Mouse (Mus musculus): ENCODE measurements around the gene Ndufaf2. TPM values are rescaled to one million over a fixed set of nuclear protein-coding genes. Genes with fewer than 3 reads are reported as not detected.

Gene Ndufaf2
- total RNA-seq, 2 experiments from 2014 or later: 30.5 to 30.9 TPM

DNA sequence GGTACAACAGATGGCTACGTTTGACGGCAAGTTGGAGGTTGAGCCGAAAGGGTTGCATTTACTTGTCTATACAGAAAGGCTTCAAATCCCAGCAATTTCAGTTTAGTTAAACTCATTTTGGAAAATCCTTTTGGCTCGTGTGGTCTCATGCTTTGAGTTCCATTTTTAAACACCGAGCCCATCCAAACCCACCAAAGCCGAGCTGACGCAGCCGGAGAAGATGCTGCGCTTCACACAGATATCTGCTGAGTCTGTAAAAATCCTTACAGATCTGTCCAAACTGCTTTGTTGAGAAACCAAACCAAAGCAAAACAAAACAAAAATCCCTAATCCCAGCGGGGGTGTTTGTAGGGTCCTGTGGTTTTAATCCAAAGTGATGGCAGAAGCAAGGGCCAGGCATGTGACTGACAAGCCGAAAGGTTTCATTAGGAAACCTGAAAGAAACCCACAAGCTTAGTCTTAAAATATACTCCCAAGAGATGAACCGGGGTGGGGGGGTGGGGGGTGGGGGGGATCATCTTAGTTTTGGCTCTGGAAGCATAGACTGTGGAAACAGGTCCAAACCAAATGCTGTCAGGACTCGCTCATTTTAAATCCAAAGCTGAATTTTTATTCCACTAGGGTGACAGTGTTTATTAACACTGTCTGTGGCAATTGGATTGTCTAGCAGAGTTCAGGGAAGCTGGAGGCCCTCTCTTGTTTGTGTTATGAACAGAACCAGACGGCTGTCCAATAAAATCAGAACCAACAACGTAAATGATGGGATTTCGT is 181.4 kb downstream of the Ndufaf2 start:
- DNase-seq: no peak
- intact Hi-C loops (cut with DNase I): no loop called here

DNA sequence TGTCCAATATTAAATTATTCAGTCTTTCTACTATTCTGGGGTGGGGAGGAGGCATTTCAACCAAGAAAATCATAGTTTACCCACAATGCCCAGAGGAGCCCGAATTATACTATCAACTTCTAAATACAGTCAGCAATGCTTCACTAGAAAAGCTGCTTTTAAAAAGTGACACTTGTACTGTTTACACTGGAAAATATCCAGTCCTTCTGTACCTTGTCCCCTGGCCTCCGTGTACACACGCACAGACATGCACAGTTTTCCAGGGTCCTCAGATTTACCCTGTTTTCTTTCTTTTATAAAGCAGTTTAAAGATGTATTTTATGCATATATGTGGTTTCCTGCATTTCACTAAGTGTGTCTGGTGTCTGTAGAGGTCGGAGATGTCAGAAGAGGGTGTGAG is 186.0 kb downstream of the Ndufaf2 start:
- intact Hi-C loops (cut with DNase I): no loop called here
- DNase-seq: no peak

DNA sequence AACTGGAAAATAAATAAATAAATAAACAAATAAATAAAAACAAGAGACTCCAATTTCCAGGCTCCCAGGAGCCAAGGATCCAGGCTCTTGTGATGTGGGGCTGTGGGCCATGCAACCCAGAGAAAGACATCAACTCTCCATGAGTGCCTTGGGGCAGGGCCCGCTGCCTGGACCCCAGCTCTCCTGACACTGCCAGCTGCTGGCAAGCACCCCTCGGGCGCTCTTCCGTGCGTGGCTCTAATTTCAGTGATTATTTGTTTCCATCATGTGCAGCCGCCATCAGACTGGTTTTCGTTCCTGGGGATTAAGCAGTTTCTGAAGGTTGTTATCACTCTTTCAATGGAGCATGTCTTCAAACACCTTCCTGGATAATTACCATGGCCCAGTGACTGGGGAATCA is 186.6 kb downstream of the Ndufaf2 start:
- intact Hi-C loops (cut with DNase I): no loop called here
- DNase-seq: peak; percentile 24

DNA sequence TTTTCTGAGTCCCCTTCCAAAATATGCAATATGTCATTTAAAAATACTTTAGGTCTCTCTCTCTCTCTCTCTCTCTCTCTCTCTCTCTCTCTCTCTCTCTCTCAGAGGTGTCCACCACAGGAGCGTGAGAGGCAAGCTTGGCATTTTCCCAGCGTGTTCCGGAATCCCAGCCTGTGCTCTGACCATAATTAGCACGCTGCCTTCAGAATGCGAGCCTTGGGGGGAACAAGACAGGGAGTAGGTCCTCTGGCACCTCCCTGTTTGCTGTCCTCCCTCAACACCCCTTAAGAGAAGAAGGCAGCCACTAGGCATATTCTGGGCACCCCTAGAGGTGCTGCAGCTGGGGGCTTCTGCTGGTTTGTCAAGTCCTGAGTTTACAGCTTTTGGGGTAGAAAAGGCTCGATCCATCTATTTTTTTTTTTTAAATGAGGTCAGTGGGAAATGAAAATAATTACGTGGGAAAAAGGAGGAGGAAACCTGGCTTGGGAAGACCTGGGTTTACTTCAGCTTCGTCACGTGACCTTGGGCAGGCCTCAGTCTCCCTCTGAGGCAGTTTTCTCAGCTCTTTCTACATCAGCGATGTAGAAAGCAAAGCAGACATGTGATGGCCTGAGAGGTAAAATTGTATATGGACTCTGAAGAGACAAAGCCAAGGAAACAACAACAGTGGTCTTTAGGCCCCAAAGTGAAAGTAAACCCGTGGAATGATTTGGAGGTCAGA is 187.8 kb downstream of the Ndufaf2 start:
- DNase-seq: peak; percentile 27
- intact Hi-C loops (cut with DNase I): no loop called here

DNA sequence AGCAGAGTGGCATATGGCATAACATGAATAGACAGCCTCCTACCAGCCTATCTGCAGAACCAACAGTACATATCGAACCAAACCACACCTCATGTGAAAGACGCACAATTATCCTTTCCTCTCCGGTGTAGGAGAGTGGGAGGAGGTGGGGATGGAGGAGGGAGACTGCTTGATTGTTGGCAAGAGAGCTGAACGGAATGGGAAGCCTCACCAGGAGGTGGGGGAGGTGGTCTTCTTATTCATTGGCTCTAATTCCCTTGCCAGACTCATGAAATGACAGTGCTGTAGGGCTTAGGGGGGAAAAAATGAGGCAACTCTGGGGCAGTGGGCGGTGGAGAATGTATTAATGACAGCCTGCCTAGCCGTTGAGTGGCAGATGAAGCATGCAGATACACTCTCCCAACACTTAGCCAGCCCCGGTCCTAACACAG is 188.4 kb downstream of the Ndufaf2 start:
- intact Hi-C loops (cut with DNase I): no loop called here
- peak; percentile 21 for DNase-seq

DNA sequence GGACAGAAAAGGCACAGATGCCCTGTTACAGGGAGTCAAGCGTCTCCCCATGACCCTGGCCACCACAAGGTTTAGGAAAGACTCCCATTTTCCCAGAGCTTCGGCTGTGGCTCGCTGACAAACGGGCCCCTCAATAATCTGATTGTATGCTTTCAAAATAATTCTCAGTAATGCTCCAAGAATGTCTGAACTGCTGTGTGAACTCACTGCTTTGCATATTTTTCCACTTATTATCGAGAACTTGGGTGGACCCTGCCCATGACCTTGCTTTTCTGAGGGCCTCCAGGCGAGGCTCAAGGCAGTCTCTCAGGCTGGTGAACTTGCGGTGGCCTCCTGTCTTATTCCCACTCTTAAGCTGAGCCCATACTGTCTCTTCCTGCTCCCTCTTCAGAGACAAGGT is 193.8 kb downstream of the Ndufaf2 start:
- intact Hi-C loops (cut with DNase I): no loop called here

DNA sequence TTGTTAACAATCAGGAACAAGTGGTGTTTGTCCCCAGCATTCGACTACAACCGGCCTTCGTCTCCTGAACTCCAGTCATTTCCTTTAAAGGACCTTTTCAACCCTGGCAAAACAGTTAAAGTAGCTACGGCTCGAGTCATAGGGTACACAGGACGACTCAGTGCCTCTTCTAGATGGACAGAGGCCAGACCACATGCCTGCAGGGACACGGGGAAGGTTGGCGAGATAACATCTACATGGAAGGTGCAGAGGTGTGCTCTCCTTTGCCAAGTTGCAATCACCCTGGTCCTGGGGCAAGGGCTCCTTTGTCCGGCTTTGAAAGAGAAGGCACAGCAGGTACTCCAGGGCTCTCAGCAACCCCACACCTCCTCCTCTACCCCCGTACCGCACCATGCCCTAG is 195.0 kb downstream of the Ndufaf2 start:
- DNase-seq: no peak
- intact Hi-C loops (cut with DNase I): no loop called here

More for the DNA sequence above, 193.8 kb downstream of the Ndufaf2 start:
- no peak for DNase-seq

DNA sequence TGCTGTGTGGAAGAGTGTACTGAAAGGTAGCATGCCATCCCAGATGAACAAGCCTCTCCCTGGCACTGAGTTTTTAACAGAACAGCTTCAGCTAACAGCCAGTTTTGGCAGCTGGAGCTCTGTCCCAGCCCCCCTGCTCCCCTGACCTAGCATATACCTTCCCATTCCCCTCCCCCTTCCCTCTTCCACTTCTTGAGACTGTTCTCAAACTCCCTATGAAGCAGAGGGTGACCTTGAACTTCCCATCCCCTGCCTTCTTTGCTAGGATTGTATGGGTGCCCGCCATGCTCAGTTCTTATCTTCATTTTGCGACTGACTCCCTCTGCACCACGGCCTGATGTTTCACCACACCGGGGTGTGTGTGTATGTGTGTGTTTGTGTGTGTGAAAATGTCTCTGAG is 195.7 kb downstream of the Ndufaf2 start:
- no peak for DNase-seq
- intact Hi-C loops (cut with DNase I): no loop called here

DNA sequence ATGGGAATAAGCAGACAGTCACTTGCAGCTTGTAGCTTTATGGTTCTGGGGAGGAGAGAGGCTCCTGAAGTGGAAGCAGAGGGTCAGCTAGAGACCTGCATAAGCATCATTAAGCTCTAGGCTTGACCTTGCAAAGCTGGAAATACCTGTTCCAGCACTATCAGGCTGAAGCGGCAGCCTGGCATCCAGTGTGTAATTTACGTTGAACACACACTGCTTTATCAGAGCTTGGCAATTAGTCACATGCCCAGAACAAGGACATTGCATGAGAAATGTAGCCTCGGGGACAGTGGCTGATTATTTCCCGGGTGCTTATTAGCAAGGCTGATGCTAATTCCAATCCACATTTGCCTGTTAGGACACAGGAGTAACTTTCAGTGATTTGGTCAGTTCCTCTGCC is 196.5 kb downstream of the Ndufaf2 start:
- DNase-seq: no peak
- intact Hi-C loops (cut with DNase I): no loop called here

DNA sequence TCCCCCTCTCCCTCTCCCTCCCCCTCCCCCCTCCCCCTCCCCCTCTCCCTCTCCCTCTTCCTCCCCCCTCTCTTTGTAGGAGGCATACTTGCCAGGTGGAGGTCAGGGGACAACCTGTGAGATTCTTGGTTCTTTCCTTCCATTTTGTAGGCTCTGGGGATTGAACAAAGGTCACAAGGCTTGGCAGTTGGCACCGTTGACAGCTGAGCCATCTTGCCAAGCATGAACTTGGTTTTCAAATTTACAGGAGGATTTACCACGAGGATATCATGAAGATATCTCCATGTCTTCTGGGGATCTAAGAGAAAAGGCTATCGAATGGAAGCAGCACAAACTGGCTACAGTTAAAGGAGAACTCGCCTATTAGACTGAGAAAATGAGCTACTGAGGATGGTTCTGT is 196.9 kb downstream of the Ndufaf2 start:
- intact Hi-C loops (cut with DNase I): no loop called here
- no peak for DNase-seq

DNA sequence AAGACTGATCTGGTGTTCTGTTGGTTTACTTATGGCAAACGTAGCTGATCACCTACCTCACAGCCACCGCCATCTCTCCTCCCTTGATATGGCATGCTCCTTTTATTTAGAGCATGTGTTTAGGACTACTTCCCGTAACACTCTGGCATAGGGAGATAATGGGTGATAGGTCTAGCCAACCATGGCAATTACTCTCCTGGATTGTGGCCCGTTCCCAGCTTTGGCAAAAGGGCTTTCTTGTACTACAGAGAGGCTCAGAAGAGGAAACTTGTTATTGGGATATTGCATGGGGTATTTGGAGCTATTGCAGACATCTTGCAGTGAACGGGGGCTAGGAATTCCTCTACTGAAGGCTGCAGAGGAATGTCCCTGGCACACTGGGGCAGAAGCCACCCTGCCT is 197.9 kb downstream of the Ndufaf2 start:
- intact Hi-C loops (cut with DNase I): no loop called here
- no peak for DNase-seq

DNA sequence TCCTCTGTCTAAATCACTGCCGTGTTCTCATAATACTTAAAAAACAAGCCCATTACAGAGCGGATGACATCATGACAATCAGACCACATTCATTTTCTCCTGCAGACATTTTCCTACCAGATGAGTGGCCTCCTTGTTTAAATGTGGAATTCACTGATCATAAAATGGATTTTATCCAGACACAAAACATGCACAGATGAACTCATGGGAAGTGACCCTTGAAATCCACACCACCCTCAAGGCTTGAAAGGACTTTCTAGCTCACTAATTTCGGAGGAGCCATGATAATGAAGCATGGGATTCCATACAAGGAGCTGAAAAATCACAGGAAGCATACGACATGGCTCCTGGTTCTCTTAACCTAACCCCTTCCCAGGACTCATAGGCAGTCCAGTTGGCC is 198.5 kb downstream of the Ndufaf2 start:
- DNase-seq: no peak
- intact Hi-C loops (cut with DNase I): no loop called here

DNA sequence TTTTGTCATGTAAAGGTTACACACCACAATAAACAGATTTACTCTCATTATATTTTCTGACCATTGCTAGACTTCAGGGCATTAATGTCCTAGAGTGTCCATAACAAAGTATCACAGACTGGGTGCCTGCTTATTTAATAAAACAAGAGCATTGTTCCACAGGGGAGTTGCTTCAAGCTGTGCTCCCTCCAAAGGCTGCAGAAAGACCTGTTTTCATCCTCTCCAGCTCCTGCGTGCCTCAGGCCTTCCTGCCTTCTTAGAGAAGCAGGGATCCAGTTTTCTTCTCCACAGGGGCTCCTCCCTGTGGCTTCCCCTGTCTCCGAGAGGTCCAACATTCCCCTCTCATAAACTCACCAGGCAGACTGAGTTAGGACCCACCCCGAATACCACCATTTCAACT is 202.2 kb downstream of the Ndufaf2 start:
- no peak for DNase-seq
- intact Hi-C loops (cut with DNase I): no loop called here

DNA sequence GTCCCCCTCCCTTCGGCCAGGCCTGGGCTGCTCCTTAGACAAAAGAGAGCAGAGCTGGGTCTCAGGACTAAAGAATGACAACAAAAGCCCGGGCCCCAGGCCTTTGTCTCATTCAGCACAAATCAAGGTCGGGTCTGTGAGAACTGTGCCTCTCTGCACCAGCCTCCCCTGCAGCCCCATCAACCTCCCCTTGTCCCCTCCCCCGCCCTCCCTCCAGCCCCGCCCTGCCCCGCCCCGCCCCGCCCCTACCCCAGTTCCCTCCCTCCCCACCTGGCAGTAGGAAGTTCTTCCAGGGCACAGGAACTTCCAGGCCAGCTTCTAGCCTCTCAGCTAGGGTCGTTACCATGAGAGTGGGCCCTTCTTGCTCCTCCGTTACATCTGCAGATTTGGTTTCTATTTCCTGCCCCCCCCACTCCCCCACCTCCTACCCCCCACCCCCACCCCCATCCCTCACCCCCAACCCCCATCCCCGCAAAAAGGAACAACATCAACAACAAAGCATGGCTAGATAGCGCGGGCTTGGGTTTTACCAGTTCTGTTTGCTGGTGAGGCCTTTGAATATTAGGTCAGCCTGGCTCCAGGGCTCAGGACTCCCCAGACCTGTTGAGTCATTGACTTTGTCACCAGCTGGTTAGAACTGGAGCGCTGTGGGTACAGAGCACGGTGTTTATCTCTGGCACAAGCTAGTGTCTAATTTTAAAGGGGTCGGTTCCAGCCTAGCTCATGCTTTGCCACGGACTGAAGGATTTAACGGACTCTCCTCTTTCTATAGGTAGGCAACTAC is 202.9 kb downstream of the Ndufaf2 start:
- no peak for DNase-seq
- intact Hi-C loops (cut with DNase I): no loop called here

DNA sequence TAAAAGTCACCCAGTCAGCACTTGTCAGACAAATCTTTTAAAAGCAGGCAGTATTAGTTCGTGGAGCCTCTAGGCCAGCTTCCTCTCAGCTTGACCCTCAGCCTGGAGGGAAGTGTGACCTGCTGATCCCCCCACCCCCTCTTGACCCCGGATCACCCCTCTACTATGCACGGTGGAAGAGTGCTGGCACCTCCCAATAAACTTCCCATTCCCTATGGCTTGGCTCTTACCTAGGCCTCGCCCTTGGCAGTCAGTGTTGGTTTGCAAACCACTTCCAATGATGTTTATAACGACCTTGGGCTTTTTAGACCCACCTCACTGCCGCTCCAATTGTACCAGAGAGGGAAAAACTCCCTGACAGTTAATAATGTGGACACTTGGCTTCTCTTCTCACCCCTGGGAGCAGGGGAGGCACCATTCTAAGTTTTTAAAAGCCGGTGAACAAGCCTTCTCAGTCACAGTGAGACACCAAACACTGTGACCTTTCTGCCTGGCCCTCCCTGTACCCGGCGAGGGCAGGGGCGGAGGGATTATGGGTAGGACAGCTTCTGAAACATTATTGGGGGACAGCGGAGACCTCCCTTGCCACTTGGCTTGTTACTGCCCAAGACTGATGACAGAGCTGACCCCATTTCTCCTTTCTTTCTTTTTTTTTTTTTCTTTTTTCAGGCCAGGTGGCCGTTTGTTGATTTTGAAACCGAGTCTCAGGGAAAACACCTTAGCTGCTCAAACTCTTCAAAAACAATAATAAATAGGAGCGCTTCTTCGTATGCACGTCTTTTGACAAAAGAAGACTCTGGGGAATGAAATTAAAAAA is 203.8 kb downstream of the Ndufaf2 start:
- intact Hi-C loops (cut with DNase I): no loop called here
- no peak for DNase-seq

DNA sequence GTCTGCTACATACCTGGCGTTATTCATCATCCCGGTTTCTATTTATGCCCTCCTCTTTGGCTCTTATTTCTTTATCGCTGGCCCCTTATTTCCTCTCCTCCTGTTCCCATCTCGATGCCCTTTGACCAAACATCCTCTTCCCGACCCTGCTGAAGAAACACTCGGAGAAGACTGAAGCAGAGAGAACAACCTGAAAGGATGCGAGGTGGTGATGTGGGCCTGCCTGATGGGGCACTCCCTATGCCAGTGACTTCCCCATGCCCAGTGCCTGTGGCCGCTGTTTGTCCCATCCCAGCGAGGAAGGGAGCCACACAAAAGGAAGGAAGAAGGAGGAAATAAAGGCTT is 204.4 kb downstream of the Ndufaf2 start:
- intact Hi-C loops (cut with DNase I): no loop called here
- DNase-seq: no peak

Other genes with a start within 250 kb of the Ndufaf2 start
- 10 to 100 TPM; 27.5 to 32.7 TPM for gene Smim15, start 114.2 kb downstream of the Ndufaf2 start, total RNA-seq (2021)
- gene Ercc8, start 108 bp upstream of the Ndufaf2 start, total RNA-seq (2021): 10 to 100 TPM; 39.6 to 40.5 TPM
- gene Elovl7, start 55.8 kb upstream of the Ndufaf2 start, total RNA-seq (2021): 1 to 10 TPM; 2.7 to 3.5 TPM
- gene Depdc1b, start 157.7 kb upstream of the Ndufaf2 start, total RNA-seq (2021): 1 to 10 TPM; 1.9 to 2.0 TPM